24 mouse cellular contexts compared by ENCODE assay signal in genomic region chr10:86025906-86026305, GRCm38 (mm10). TPM values are rescaled to one million over a fixed set of nuclear protein-coding genes. Genes with fewer than 3 reads are reported as not detected.
DNase-seq lines count a peak whose midpoint lies in the region; ATAC-seq and TF ChIP-seq lines count a peak whose summit lies in the region.
"Had no signal": no experiment of that assay in that cellular context is flagged by ENCODE, and none has a peak within 500 bp of the region (broad histone marks: within the 10 kb centered on the region; RNA-seq: fewer than 3 reads in every experiment).

No protein-coding gene starts in this region.

- peaks cover 9 to 19% of the 10 kb centered on the region in 2 experiments for H3K4me1 ChIP-seq in MEL (ENCODE audit: control insufficient read depth in 1 of 2, insufficient read depth in 2 of 2, low read length in 2 of 2)
- peaks cover 12% of the 10 kb centered on the region for H3K4me1 ChIP-seq in liver, embryonic 11.5 days (replicated peaks; ENCODE audit: control insufficient read depth, insufficient read depth, low read length)
- H3K4me1 ChIP-seq in liver, embryonic 15.5 days (replicated peaks): peaks cover 55% of the 10 kb centered on the region
- peaks cover 2% of the 10 kb centered on the region; the same call in 1 of the 2 replicates for H3K4me1 ChIP-seq in hindbrain, embryonic 11.5 days (replicated peaks; ENCODE audit: control insufficient read depth, insufficient read depth, low read length)

- TF ChIP-seq RAD21 in MEL (IDR thresholded peaks at IDR 0.05; ENCODE audit: low read depth, low read length): no peak

- TF ChIP-seq POLR2A in MEL (IDR thresholded peaks at IDR 0.05; ENCODE audit: control insufficient read depth in 1 of 2, insufficient read depth in 1 of 2, low read depth in 1 of 2, low read length in 2 of 2, poor library complexity in 1 of 2): no peak

- H3K9me3 ChIP-seq in MEL (replicated peaks; ENCODE audit: insufficient read depth, low read length): no peaks in the 10 kb centered on the region
- no peaks in the 10 kb centered on the region for H3K9me3 ChIP-seq in liver, embryonic 11.5 days (ENCODE audit: control insufficient read depth, low read length)
- H3K9me3 ChIP-seq in liver, embryonic 15.5 days (replicated peaks): no peaks in the 10 kb centered on the region
- H3K9me3 ChIP-seq in hindbrain, embryonic 11.5 days (ENCODE audit: control insufficient read depth, low read length): no peaks in the 10 kb centered on the region
- H3K9me3 ChIP-seq: embryonic facial prominence, embryonic 13.5 days; forebrain, embryonic 15.5 days; heart, embryonic 12.5 days; hindbrain, embryonic 12.5 days had no signal

- no peaks in the 10 kb centered on the region for H3K27me3 ChIP-seq in MEL (ENCODE audit: control insufficient read depth in 1 of 2, insufficient read depth in 2 of 2, low read length in 2 of 2)
- H3K27me3 ChIP-seq in liver, embryonic 11.5 days (replicated peaks; ENCODE audit: control insufficient read depth, insufficient read depth, low read length): no peaks in the 10 kb centered on the region
- H3K27me3 ChIP-seq in liver, embryonic 15.5 days: no peaks in the 10 kb centered on the region
- no peaks in the 10 kb centered on the region for H3K27me3 ChIP-seq in hindbrain, embryonic 11.5 days (ENCODE audit: control insufficient read depth, insufficient read depth, low read length)
- H3K27me3 ChIP-seq: embryonic facial prominence, embryonic 13.5 days; forebrain, embryonic 15.5 days; heart, embryonic 12.5 days; hindbrain, embryonic 12.5 days had no signal

- peak; percentile 34 for DNase-seq in MEL (ENCODE audit: low read depth, low spot score)
- DNase-seq in liver, embryonic 11.5 days (ENCODE audit: low spot score): no peak
- DNase-seq in right cerebral cortex, postnatal 25 days: no peak
- no peak for DNase-seq in hindbrain, embryonic 11.5 days (ENCODE audit: low spot score)
- no peak for DNase-seq in left cerebral cortex, postnatal 36 days (ENCODE audit: low spot score in 2 of 2)
- no peak for DNase-seq in right cerebral cortex, adult 18-20 months
- DNase-seq: adrenal gland, postnatal 10 days; cerebellum, adult 18-20 months; cerebellum, adult 9-11 months; cerebellum, postnatal 36 days; gastrocnemius, postnatal 36 days; heart, adult 18-20 months; heart, postnatal 36 days had no signal

- no peak overlapping the region for H3K9ac ChIP-seq in MEL (ENCODE audit: control insufficient read depth, low read depth, low read length, poor library complexity, severe bottlenecking)
- H3K9ac ChIP-seq in liver, embryonic 11.5 days (ENCODE audit: low read depth, low read length): no peak overlapping the region
- H3K9ac ChIP-seq in liver, embryonic 15.5 days: peak overlapping the region; percentile 44; the same call in 1 of the 2 replicates
- H3K9ac ChIP-seq in hindbrain, embryonic 11.5 days (ENCODE audit: low read depth, low read length): no peak overlapping the region
- H3K9ac ChIP-seq: embryonic facial prominence, embryonic 13.5 days; forebrain, embryonic 15.5 days; heart, embryonic 12.5 days; hindbrain, embryonic 12.5 days had no signal

- no peak overlapping the region for H3K4me3 ChIP-seq in MEL (ENCODE audit: control insufficient read depth in 1 of 2, insufficient read depth in 1 of 2, low read depth in 2 of 2, low read length in 2 of 2)
- H3K4me3 ChIP-seq in liver, embryonic 11.5 days (ENCODE audit: low read depth, low read length): 0 out of 2 replicates have a peak overlapping the region, but pooled peaks have one; percentile 12
- H3K4me3 ChIP-seq in liver, embryonic 15.5 days (replicated peaks): peak overlapping the region; percentile 29
- H3K4me3 ChIP-seq in hindbrain, embryonic 11.5 days (ENCODE audit: low read depth, low read length): no peak overlapping the region
- H3K4me3 ChIP-seq: embryonic facial prominence, embryonic 13.5 days; forebrain, embryonic 15.5 days; heart, embryonic 12.5 days; hindbrain, embryonic 12.5 days had no signal

- TF ChIP-seq EP300 in MEL (IDR thresholded peaks at IDR 0.05; ENCODE audit: low read depth in 1 of 2, low read length in 2 of 2): no peak

- 65% methylated on average over 2 of the region's 2 CpGs for WGBS in liver, embryonic 11.5 days
- 28% methylated on average over 2 of the region's 2 CpGs for WGBS in liver, embryonic 15.5 days (ENCODE audit: insufficient replicate concordance)
- WGBS in hindbrain, embryonic 11.5 days: 84% methylated on average over 2 of the region's 2 CpGs

- peaks cover 18 to 30% of the 10 kb centered on the region in 2 experiments for H3K36me3 ChIP-seq in MEL (ENCODE audit: control insufficient read depth in 1 of 2, insufficient read depth in 2 of 2, low read length in 2 of 2)
- peaks cover 13% of the 10 kb centered on the region; the same call in 1 of the 2 replicates for H3K36me3 ChIP-seq in liver, embryonic 11.5 days (ENCODE audit: control insufficient read depth, insufficient read depth, low read length)
- peaks cover 48% of the 10 kb centered on the region for H3K36me3 ChIP-seq in liver, embryonic 15.5 days (replicated peaks)
- no peaks in the 10 kb centered on the region for H3K36me3 ChIP-seq in hindbrain, embryonic 11.5 days (ENCODE audit: control insufficient read depth, insufficient read depth, low read length)
- H3K36me3 ChIP-seq: forebrain, embryonic 15.5 days; hindbrain, embryonic 12.5 days had no signal

- no peak for TF ChIP-seq CTCF in MEL (IDR thresholded peaks at IDR 0.05 in 2 of 3, conservative IDR thresholded peaks at IDR 0.05 in 1 of 3; ENCODE audit: control insufficient read depth in 1 of 3, insufficient read depth in 1 of 3, low read depth in 2 of 3, low read length in 3 of 3, poor library complexity in 1 of 3, severe bottlenecking in 1 of 3)

- H3K79me2 ChIP-seq in MEL (ENCODE audit: control insufficient read depth, insufficient read depth, low read length, poor library complexity): peaks cover 34% of the 10 kb centered on the region

- intact Hi-C loops in left cerebral cortex, postnatal 36 days (cut with DNase I): no loop called here

- H3K4me2 ChIP-seq in liver, embryonic 11.5 days: peak overlapping the region; percentile 50
- H3K4me2 ChIP-seq in liver, embryonic 15.5 days: peak overlapping the region; percentile 66
- H3K4me2 ChIP-seq in hindbrain, embryonic 11.5 days (replicated peaks; ENCODE audit: low read depth, low read length): no peak overlapping the region
- H3K4me2 ChIP-seq: embryonic facial prominence, embryonic 13.5 days; forebrain, embryonic 15.5 days; heart, embryonic 12.5 days; hindbrain, embryonic 12.5 days had no signal

- H3K27ac ChIP-seq in MEL (ENCODE audit: control insufficient read depth, low read depth, low read length): peak overlapping the region; percentile 58
- peak overlapping the region; percentile 84 for H3K27ac ChIP-seq in liver, embryonic 11.5 days (ENCODE audit: low read depth, low read length)
- H3K27ac ChIP-seq in liver, embryonic 15.5 days (replicated peaks): peak overlapping the region; percentile 98
- no peak overlapping the region for H3K27ac ChIP-seq in hindbrain, embryonic 11.5 days (ENCODE audit: low read depth, low read length)
- H3K27ac ChIP-seq: embryonic facial prominence, embryonic 13.5 days; forebrain, embryonic 15.5 days; hindbrain, embryonic 12.5 days had no signal

- peak; percentile 41 for ATAC-seq in erythroblast, adult 5-6 weeks (replicated peaks; ENCODE audit: low FRiP score, poor library complexity, severe bottlenecking)
- no peak for ATAC-seq in liver, embryonic 11.5 days (replicated peaks; ENCODE audit: low FRiP score)
- ATAC-seq in liver, embryonic 15.5 days (ENCODE audit: insufficient read depth): peak; percentile 17
- ATAC-seq in hindbrain, embryonic 11.5 days (ENCODE audit: low FRiP score): no peak
- ATAC-seq: forebrain, embryonic 15.5 days; hindbrain, embryonic 16.5 days had no signal

TF ChIP-seq in MEL, 35 proteins besides CTCF, POLR2A, EP300 and RAD21:
- TF ChIP-seq POLR2AphosphoS5 (IDR thresholded peaks at IDR 0.05; ENCODE audit: borderline replicate concordance, low read depth, low read length) (no peak), MAZ (IDR thresholded peaks at IDR 0.05; ENCODE audit: low read depth, low read length) (no peak), ZC3H11A (IDR thresholded peaks at IDR 0.05; ENCODE audit: low read depth, low read length) (no peak), ELF1 (IDR thresholded peaks at IDR 0.05; ENCODE audit: low read depth, low read length) (no peak), NELFE (IDR thresholded peaks at IDR 0.05; ENCODE audit: low read depth, low read length) (no peak), KAT2A (conservative IDR thresholded peaks at IDR 0.05; ENCODE audit: low read depth, low read length) (no peak), BHLHE40 (IDR thresholded peaks at IDR 0.05; ENCODE audit: borderline replicate concordance, low read depth, low read length) (no peak)

RNA-seq across cellular contexts. Expression of gene Fbxo7, which starts 4.1 kb away (rescaled TPM):
- 23.2 and 24.5 TPM in 2 replicates for total RNA-seq in MEL (2012; rRNA removed)
- 100 to 1,000 TPM in 1 of 2 experiments, 10 to 100 TPM in 1; 34.8 to 131 TPM for polyA plus RNA-seq in MEL (2012; ENCODE audit: insufficient read depth in 1 of 2, insufficient read length in 2 of 2, low read depth in 1 of 2, low replicate concordance in 2 of 2, missing spikeins in 1 of 2)
- total RNA-seq in erythroblast, adult 5-6 weeks (2015; ENCODE audit: low replicate concordance): 84.9 and 110 TPM in 2 replicates
- 123 and 155 TPM in 2 replicates for total RNA-seq in erythroblast, adult 5-6 weeks (2017; ENCODE audit: low replicate concordance)
- polyA plus RNA-seq in liver, embryonic 11.5 days (2014; fragmentation: Nextera tagmentation; extraction: Ambion mirVana): 52.2 and 56.3 TPM in 2 replicates
- polyA plus RNA-seq in liver, embryonic 15.5 days (2015; fragmentation: Nextera tagmentation; extraction: Ambion mirVana): 65.6 and 65.9 TPM in 2 replicates
- polyA plus RNA-seq in hindbrain, embryonic 11.5 days (2014; fragmentation: Nextera tagmentation; extraction: Ambion mirVana): 16.2 and 18.1 TPM in 2 replicates
- total RNA-seq in left cerebral cortex, postnatal 36 days (2021): 10 to 100 TPM; 25.5 to 29.0 TPM

RNA-seq across cellular contexts. Expression of gene Bpifc, which starts 14.2 kb away (rescaled TPM):
- total RNA-seq in MEL (2012; rRNA removed): not detected in 2 replicates
- under 1 TPM in 1 of 2 experiments, not detected in 1; 0.03 TPM for polyA plus RNA-seq in MEL (2012; ENCODE audit: insufficient read depth in 1 of 2, insufficient read length in 2 of 2, low read depth in 1 of 2, low replicate concordance in 2 of 2, missing spikeins in 1 of 2)
- not detected in 2 replicates for total RNA-seq in erythroblast, adult 5-6 weeks (2015; ENCODE audit: low replicate concordance)
- not detected in 2 replicates for total RNA-seq in erythroblast, adult 5-6 weeks (2017; ENCODE audit: low replicate concordance)
- polyA plus RNA-seq in liver, embryonic 11.5 days (2014; fragmentation: Nextera tagmentation; extraction: Ambion mirVana): not detected in 2 replicates
- polyA plus RNA-seq in liver, embryonic 15.5 days (2015; fragmentation: Nextera tagmentation; extraction: Ambion mirVana): 0.03 TPM in 1 of 2 replicates, not detected in the other
- 0.15 TPM in 1 of 2 replicates, not detected in the other for polyA plus RNA-seq in hindbrain, embryonic 11.5 days (2014; fragmentation: Nextera tagmentation; extraction: Ambion mirVana)
- total RNA-seq in left cerebral cortex, postnatal 36 days (2021): under 1 TPM; 0.14 to 0.15 TPM
- total RNA-seq: ES-E14; gastrocnemius, adult 8-10 months; gastrocnemius, postnatal 36 days; heart, adult 18-20 months; heart, postnatal 36 days had no signal
- polyA plus RNA-seq: forebrain, embryonic 11.5 days; forebrain, embryonic 15.5 days; heart, embryonic 12.5 days; heart, postnatal 0 days; hindbrain, embryonic 12.5 days had no signal

Comparison
In these comparisons a context has a peak if more than half of its experiments do, and no peak if none do; other contexts are left out.
1. ATAC-seq: peak in erythroblast, adult 5-6 weeks (single experiment) and liver, embryonic 15.5 days (single experiment); none in liver, embryonic 11.5 days (single experiment) and hindbrain, embryonic 11.5 days (single experiment).
2. H3K4me3 ChIP-seq: peak in liver, embryonic 11.5 days (single experiment) and liver, embryonic 15.5 days (single experiment); none in MEL (0 of 2) and hindbrain, embryonic 11.5 days (single experiment).